Mouse (Mus musculus) midbrain, embryonic 11.5 days (tissue): ENCODE measurements around the gene Gcn1l1. TPM values are rescaled to one million over a fixed set of nuclear protein-coding genes. Genes with fewer than 3 reads are reported as not detected.

ENCODE experiments used
- ATAC-seq: fragments of 200-750 bp; cut with Nextera tagmentation; 2 replicates; pipeline ENCODE4 v1.8.0; 2017; ENCODE audit warnings: moderate TSS enrichment, moderate library complexity; ENCODE audit not compliant: low FRiP score
- DNase-seq: peaks from one replicate; pipeline ENCODE4 v3.0.0; 2015; ENCODE audit warnings: low spot score; ENCODE audit errors: missing footprints
- H3K27ac ChIP-seq: fragments of 300-500 bp; sonication (generic); 2 replicates; pipeline ENCODE4 v1.5.1; 2014; ENCODE audit warnings: low read depth, low read length
- H3K27me3 ChIP-seq: fragments of 300-500 bp; sonication (generic); 2 replicates; pipeline ENCODE4 v1.6.1; 2014; ENCODE audit warnings: mild to moderate bottlenecking, low read length, moderate library complexity, mixed read lengths; ENCODE audit not compliant: control insufficient read depth, insufficient read depth
- H3K36me3 ChIP-seq: fragments of 300-500 bp; sonication (generic); 2 replicates; pipeline ENCODE4 v1.6.1; 2014; ENCODE audit warnings: mild to moderate bottlenecking, low read length, moderate library complexity, mixed read lengths; ENCODE audit not compliant: control insufficient read depth, insufficient read depth
- H3K4me1 ChIP-seq: fragments of 300-500 bp; sonication (generic); 2 replicates; pipeline ENCODE4 v1.6.1; 2014; ENCODE audit warnings: low read length; ENCODE audit not compliant: control insufficient read depth, insufficient read depth
- H3K4me2 ChIP-seq: fragments of 300-500 bp; sonication (generic); 2 replicates; pipeline ENCODE4 v1.6.1; 2014; ENCODE audit warnings: mild to moderate bottlenecking, moderate library complexity
- H3K4me3 ChIP-seq: fragments of 300-500 bp; sonication (generic); 2 replicates; pipeline ENCODE4 v1.5.1; 2014; ENCODE audit warnings: low read depth, low read length
- H3K9ac ChIP-seq: fragments of 300-500 bp; sonication (generic); 2 replicates; pipeline ENCODE4 v1.6.1; 2014; ENCODE audit warnings: low read length
- H3K9me3 ChIP-seq: fragments of 300-500 bp; sonication (generic); 2 replicates; pipeline ENCODE4 v1.6.1; 2016; ENCODE audit warnings: low read length; ENCODE audit not compliant: control insufficient read depth
- WGBS: fragments of 180-500 bp; shearing (Covaris S2); extraction: QIAGEN DNeasy Blood & Tissue Kit; methylation state at CpG from one replicate; pipeline ENCODE4 v1.1.7; 2014; 5-methylcytosine and 5-hydroxymethylcytosine counted together
- polyA plus RNA-seq: library from polyadenylated mRNA; unstranded; fragments of >200 nt; fragmentation: Nextera tagmentation; extraction: Ambion mirVana; gene quantifications from 2 replicates; pipeline ENCODE4 v1.2.1, GENCODE M21; 2014

Gcn1l1 gene
- polyA plus RNA-seq, 1 experiment from 2014 or later: 32.2 TPM

GRCm38 (mm10) chr5:115649699-115650098, 84.6 kb downstream of the Gcn1l1 start:
- H3K4me3 ChIP-seq: no peak overlapping the region
- H3K9ac ChIP-seq: no peak overlapping the region
- no peak overlapping the region for H3K4me2 ChIP-seq
- DNase-seq (no peak), ATAC-seq (no peak)
- peaks cover 10% of the 10 kb centered on the region; the same call in 1 of the 2 replicates for H3K36me3 ChIP-seq
- no peak overlapping the region for H3K27ac ChIP-seq
- H3K9me3 ChIP-seq: no peaks in the 10 kb centered on the region
- WGBS: 85% methylated on average over 8 of the region's 8 CpGs
- peaks cover 8% of the 10 kb centered on the region for H3K4me1 ChIP-seq
- no peaks in the 10 kb centered on the region for H3K27me3 ChIP-seq

DNA sequence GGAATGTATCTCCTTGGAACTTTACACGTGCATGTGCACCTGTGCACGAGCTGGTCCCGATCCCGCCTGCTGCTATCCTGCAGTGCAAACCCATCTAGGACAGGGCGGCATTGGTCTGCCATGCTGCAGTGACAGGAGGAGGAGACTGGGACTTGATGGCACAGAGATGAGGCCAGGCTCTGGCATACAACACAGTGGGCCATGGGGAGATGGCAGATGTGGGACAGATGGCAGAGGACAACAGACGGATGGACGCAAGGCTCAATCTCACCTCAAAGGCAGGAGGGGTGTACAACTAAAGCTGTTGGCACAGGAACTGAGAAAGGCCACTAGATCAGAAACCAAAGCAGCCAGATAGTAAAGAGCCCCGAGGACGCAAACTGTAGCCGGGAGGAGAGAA, 85.8 kb downstream of the Gcn1l1 start:
- Histone ChIP-seq H3K27me3 (no peaks in the 10 kb centered on the region), H3K36me3 (peaks cover 4% of the 10 kb centered on the region; the same call in 1 of the 2 replicates), H3K27ac (no peak overlapping the region), H3K9me3 (no peaks in the 10 kb centered on the region), H3K4me3 (no peak overlapping the region), H3K9ac (no peak overlapping the region), H3K4me1 (peaks cover 8% of the 10 kb centered on the region), H3K4me2 (no peak overlapping the region)
- ATAC-seq (no peak), DNase-seq (no peak)
- WGBS: 92% methylated on average over 10 of the region's 10 CpGs

DNA sequence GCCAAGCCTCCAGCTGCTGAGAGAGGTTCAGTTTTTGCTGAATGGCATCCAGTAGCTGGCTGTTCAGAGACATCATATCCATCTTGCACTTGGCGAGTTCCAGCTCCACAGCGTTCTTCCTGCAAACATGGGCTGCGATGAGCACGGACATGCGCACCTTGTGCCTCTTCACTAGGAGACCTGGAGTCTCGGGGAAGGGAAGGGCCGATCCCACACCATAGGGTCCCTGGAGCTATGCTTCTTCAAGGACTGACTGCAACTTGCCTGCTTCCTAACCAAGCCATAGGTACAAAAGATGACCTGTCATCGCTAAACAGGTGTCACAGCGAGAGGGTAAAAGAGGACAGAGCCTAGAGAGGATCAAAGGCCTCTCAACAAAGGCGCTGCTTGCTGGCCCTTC, 86.8 kb downstream of the Gcn1l1 start:
- WGBS: 93% methylated on average over 10 of the region's 10 CpGs
- Histone ChIP-seq H3K4me2 (no peak overlapping the region), H3K36me3 (no peaks in the 10 kb centered on the region; the same call in 1 of the 2 replicates), H3K27ac (no peak overlapping the region), H3K4me1 (peaks cover 8% of the 10 kb centered on the region), H3K9me3 (no peaks in the 10 kb centered on the region), H3K27me3 (no peaks in the 10 kb centered on the region), H3K4me3 (no peak overlapping the region), H3K9ac (no peak overlapping the region; the same call in 1 of the 2 replicates)
- DNase-seq: no peak
- no peak for ATAC-seq

DNA sequence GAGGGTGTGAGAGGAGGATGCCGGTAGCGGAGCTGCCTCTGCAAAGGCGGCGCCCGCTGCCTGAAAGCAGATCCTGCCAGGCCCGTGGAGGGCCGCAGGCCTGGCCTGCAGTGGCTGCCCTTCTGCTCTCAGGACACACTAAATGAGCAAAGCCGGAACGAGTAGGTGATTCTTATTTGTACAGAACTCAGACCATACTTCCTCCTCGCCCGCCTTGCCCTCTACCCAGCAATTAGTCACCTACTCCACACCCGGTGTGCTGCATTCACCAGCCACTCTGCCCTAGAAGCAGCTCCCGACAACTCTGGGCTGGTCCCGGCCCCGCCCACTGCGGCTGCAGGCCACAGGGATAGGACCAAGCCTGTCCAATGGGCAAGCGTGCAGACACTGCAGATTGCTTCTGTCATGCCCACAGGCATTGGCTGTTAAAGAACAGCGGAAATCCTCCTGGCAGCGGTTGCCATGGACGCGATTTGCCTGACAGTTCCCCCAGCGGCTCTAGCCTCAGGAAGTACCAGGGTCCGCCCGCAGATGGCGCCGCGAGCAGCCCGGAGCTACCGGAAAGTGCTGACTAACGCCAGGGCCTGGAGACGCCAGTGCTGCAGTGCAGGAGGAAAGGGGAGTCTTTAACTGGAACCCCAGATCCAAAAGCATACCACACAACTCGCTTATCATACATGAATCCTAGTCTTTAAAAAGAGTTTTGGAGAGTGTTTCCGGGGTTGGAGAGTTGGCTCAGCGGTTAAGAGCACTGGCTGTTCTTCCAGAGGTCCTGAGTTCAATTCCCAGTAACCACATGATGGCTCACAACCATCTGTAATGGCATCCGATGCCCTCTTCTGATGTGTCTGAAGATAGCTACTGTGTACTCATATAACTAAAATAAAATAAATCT, 87.9 kb downstream of the Gcn1l1 start:
- Histone ChIP-seq H3K9ac (peak overlapping the region; percentile 64), H3K4me3 (peak overlapping the region; percentile 37), H3K27me3 (no peaks in the 10 kb centered on the region), H3K4me2 (peak overlapping the region; percentile 57), H3K36me3 (no peaks in the 10 kb centered on the region), H3K4me1 (peaks cover 8% of the 10 kb centered on the region), H3K27ac (no peak overlapping the region), H3K9me3 (no peaks in the 10 kb centered on the region)
- peak; percentile 100 for ATAC-seq
- peak; percentile 100 for DNase-seq
- WGBS: 5% methylated on average over 35 of the region's 35 CpGs

GRCm38 (mm10) chr5:115653776-115654175, 88.7 kb downstream of the Gcn1l1 start:
- no peaks in the 10 kb centered on the region for H3K27me3 ChIP-seq
- ATAC-seq (no peak), DNase-seq (no peak)
- no peak overlapping the region for H3K4me3 ChIP-seq
- no peaks in the 10 kb centered on the region for H3K36me3 ChIP-seq
- peaks cover 8% of the 10 kb centered on the region for H3K4me1 ChIP-seq
- H3K9me3 ChIP-seq: no peaks in the 10 kb centered on the region
- H3K4me2 ChIP-seq: no peak overlapping the region
- 90% methylated on average over 12 of the region's 12 CpGs for WGBS
- no peak overlapping the region for H3K9ac ChIP-seq
- H3K27ac ChIP-seq: no peak overlapping the region

- peaks cover 8% of the 10 kb centered on the region for H3K4me1 ChIP-seq
- no peaks in the 10 kb centered on the region for H3K36me3 ChIP-seq
- H3K9me3 ChIP-seq: no peaks in the 10 kb centered on the region
- whole genome bisulfite sequencing: 83% methylated on average over 6 of the region's 6 CpGs
- H3K9ac ChIP-seq: no peak overlapping the region
- ATAC-seq (no peak), DNase-seq (no peak)
- H3K27ac ChIP-seq: no peak overlapping the region
- no peak overlapping the region for H3K4me3 ChIP-seq
- no peak overlapping the region for H3K4me2 ChIP-seq
- no peaks in the 10 kb centered on the region for H3K27me3 ChIP-seq
These were observed 91.6 kb downstream of the Gcn1l1 start for GRCm38 (mm10) chr5:115656677-115657076.

DNA sequence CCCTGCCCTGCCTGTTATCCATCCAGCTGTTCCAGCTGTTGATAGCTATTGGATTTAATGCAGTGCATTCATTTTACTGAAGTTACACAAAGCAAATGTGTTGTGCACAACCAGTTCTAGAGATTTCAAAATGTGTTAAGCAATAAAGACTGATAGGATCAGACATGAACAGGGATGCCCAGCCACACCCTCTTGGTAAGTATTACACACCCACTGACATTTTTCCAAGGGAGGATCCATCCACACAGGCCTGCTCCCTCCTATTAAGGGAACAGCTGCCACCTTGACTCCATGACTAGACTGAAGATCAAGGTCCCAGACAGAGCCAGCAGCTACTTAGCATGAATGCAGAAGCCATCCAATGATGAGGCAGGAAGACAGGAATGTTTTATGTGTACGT, 92.2 kb downstream of the Gcn1l1 start:
- Histone ChIP-seq H3K9me3 (no peaks in the 10 kb centered on the region), H3K27me3 (no peaks in the 10 kb centered on the region), H3K36me3 (no peaks in the 10 kb centered on the region), H3K4me2 (no peak overlapping the region), H3K9ac (no peak overlapping the region), H3K4me3 (no peak overlapping the region), H3K27ac (no peak overlapping the region), H3K4me1 (peaks cover 4% of the 10 kb centered on the region)
- WGBS: 84% methylated on average over 1 of the region's 1 CpGs
- DNase-seq (no peak), ATAC-seq (no peak)

GRCm38 (mm10) chr5:115658352-115658751, 93.3 kb downstream of the Gcn1l1 start:
- Histone ChIP-seq H3K4me2 (no peak overlapping the region), H3K27ac (no peak overlapping the region), H3K36me3 (no peaks in the 10 kb centered on the region), H3K9ac (no peak overlapping the region), H3K9me3 (no peaks in the 10 kb centered on the region), H3K4me1 (no peaks in the 10 kb centered on the region), H3K4me3 (no peak overlapping the region), H3K27me3 (no peaks in the 10 kb centered on the region)
- ATAC-seq: no peak
- WGBS: 86% methylated on average over 6 of the region's 6 CpGs
- DNase-seq: no peak

DNA sequence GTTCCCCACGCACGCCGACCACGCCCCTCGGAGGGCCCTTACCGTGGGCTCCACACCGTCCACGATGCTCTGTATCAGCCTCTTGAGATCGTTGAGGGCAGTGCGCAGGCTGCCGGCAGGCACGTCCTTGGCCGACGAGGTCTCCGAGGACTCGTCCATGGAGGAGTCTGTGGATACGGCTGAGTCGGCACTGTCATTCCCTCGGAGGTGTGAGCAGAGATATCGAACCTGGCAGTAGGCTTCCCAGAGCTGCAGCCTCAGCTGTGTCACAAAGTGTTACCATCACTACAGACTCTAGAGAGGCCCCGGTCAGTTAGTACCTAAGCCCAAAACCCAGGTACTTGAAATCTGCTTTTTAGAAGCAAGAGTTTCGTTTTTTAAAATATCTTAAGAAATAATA, 97.6 kb downstream of the Gcn1l1 start:
- Histone ChIP-seq H3K9me3 (no peaks in the 10 kb centered on the region), H3K27ac (no peak overlapping the region), H3K4me3 (no peak overlapping the region), H3K36me3 (no peaks in the 10 kb centered on the region), H3K4me1 (peaks cover 3% of the 10 kb centered on the region), H3K9ac (no peak overlapping the region), H3K4me2 (no peak overlapping the region), H3K27me3 (no peaks in the 10 kb centered on the region)
- no peak for DNase-seq
- 85% methylated on average over 22 of the region's 22 CpGs for WGBS
- ATAC-seq: no peak
